12 mouse cellular contexts compared by ENCODE assay signal in the genomic region with DNA sequence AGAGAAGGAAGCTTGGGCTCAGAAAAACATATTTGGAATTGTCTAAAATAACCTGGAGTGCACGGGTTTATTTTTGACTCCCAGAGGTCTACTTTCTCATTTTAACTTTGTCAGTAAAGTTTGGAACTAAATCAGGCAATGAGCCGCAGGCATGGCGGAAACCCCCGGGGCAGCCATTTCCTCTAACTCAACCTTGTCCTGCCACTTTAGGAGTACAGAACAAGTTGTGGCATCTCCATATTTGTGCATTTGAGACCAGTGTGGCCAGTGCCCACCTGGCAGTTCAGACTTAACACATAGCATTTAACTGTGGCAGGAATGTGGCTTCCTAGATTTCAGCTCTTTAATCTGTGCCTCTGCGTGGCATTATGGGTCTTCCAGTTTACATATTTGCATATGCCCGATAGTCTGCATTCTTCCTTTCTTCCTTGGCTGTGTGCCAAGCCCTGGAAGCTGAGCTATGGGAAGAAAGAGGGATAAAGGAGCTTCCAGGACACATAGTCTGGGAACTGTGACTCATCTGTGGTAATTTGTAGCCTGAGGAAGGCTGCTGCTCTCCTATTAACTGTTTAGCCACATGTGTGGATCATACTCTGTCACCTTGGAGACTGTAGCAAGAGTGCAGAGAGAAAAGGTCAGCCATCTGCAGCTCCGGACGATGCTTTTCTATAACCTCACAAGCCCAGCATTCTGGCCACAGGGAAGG.
DNase-seq lines count a peak whose midpoint lies in the region; ATAC-seq and TF ChIP-seq lines count a peak whose summit lies in the region.
"Had no signal": no experiment of that assay in that cellular context is flagged by ENCODE, and none has a peak within 500 bp of the region (broad histone marks: within the 10 kb centered on the region; RNA-seq: fewer than 3 reads in every experiment).

No protein-coding gene starts in this region.

- H3K27ac ChIP-seq in kidney, embryonic 16.5 days (ENCODE audit: low read length) = no peak overlapping the region
- no peak overlapping the region for H3K27ac ChIP-seq in stomach, postnatal 0 days (replicated peaks)
- H3K27ac ChIP-seq: kidney, postnatal 0 days; limb, embryonic 15.5 days had no signal

- no peak for TF ChIP-seq CTCF in stomach, postnatal 0 days (IDR thresholded peaks at IDR 0.05; ENCODE audit: low read depth)

- WGBS in kidney, embryonic 16.5 days = 64% methylated on average over 8 of the region's 8 CpGs
- WGBS in stomach, postnatal 0 days = 51% methylated on average over 8 of the region's 8 CpGs

- no peaks in the 10 kb centered on the region for H3K9me3 ChIP-seq in kidney, embryonic 16.5 days (ENCODE audit: low read length)
- no peaks in the 10 kb centered on the region for H3K9me3 ChIP-seq in stomach, postnatal 0 days (ENCODE audit: control insufficient read depth, low read length)
- H3K9me3 ChIP-seq: limb, embryonic 15.5 days had no signal

- H3K4me2 ChIP-seq in kidney, embryonic 16.5 days (replicated peaks; ENCODE audit: low read depth, low read length) = no peak overlapping the region
- no peak overlapping the region for H3K4me2 ChIP-seq in stomach, postnatal 0 days (replicated peaks; ENCODE audit: low read depth)
- H3K4me2 ChIP-seq: limb, embryonic 15.5 days had no signal

- 0 out of 2 replicates have a peak, but pooled peaks cover 3% of the 10 kb centered on the region for H3K4me1 ChIP-seq in kidney, embryonic 16.5 days (ENCODE audit: insufficient read depth, low read length)
- H3K4me1 ChIP-seq in stomach, postnatal 0 days (replicated peaks; ENCODE audit: control insufficient read depth, insufficient read depth) = no peaks in the 10 kb centered on the region

- no peak overlapping the region for H3K9ac ChIP-seq in kidney, embryonic 16.5 days (replicated peaks; ENCODE audit: low read length)
- H3K9ac ChIP-seq in stomach, postnatal 0 days (ENCODE audit: low read length) = no peak overlapping the region
- H3K9ac ChIP-seq: limb, embryonic 15.5 days had no signal

- TF ChIP-seq EP300 in stomach, postnatal 0 days (optimal IDR thresholded peaks at IDR 0.05) = no peak

- H3K27me3 ChIP-seq in kidney, embryonic 16.5 days (ENCODE audit: insufficient read depth, low read length) = no peaks in the 10 kb centered on the region
- H3K27me3 ChIP-seq in stomach, postnatal 0 days (ENCODE audit: control insufficient read depth, insufficient read depth, low read length) = no peaks in the 10 kb centered on the region
- H3K27me3 ChIP-seq: limb, embryonic 15.5 days had no signal

- peak; percentile 41 for DNase-seq in adrenal gland, postnatal 10 days
- DNase-seq in adrenal gland, adult 8-10 months = no peak
- DNase-seq in kidney, postnatal 14 days = peak; percentile 2
- peak; percentile 7 for DNase-seq in right cerebral cortex, adult 18-20 months
- DNase-seq in right cerebral cortex, postnatal 36 days (ENCODE audit: low spot score in 2 of 2) = no peak
- no peak for DNase-seq in layer of hippocampus, postnatal 10 days (ENCODE audit: low spot score in 2 of 2)
- DNase-seq in stomach, postnatal 0 days (ENCODE audit: low spot score) = no peak
- DNase-seq: cerebellum, adult 18-20 months; gastrocnemius, postnatal 14 days had no signal

- no peak overlapping the region for H3K4me3 ChIP-seq in kidney, embryonic 16.5 days (ENCODE audit: low read length)
- H3K4me3 ChIP-seq in stomach, postnatal 0 days (ENCODE audit: low read depth, low read length) = no peak overlapping the region
- H3K4me3 ChIP-seq: limb, embryonic 15.5 days had no signal

- ATAC-seq in kidney, embryonic 16.5 days (ENCODE audit: low FRiP score, low TSS enrichment) = no peak
- ATAC-seq in stomach, postnatal 0 days (ENCODE audit: low FRiP score, low TSS enrichment) = no peak

- H3K36me3 ChIP-seq in kidney, embryonic 16.5 days (ENCODE audit: insufficient read depth, low read length) = no peaks in the 10 kb centered on the region
- H3K36me3 ChIP-seq in stomach, postnatal 0 days (ENCODE audit: control insufficient read depth, insufficient read depth, low read length) = no peaks in the 10 kb centered on the region
- H3K36me3 ChIP-seq: limb, embryonic 15.5 days had no signal

Comparison
In these comparisons a context has a peak if more than half of its experiments do, and no peak if none do; other contexts are left out.
1. DNase-seq: peak in adrenal gland, postnatal 10 days (single experiment), kidney, postnatal 14 days (single experiment) and right cerebral cortex, adult 18-20 months (single experiment); none in adrenal gland, adult 8-10 months (single experiment), right cerebral cortex, postnatal 36 days (0 of 2), layer of hippocampus, postnatal 10 days (0 of 2) and stomach, postnatal 0 days (single experiment).